Mouse (Mus musculus) kidney, adult 2 months (tissue): ENCODE measurements around the gene Olfr666.

Experiments
- CTCF ChIP-seq: fragments of 200-500 bp; conservative IDR thresholded peaks from 2 replicates; pipeline ENCODE4 v1.5.1; 2011; ENCODE audit warnings: low read depth, mild to moderate bottlenecking, control low read depth, low read length, moderate library complexity, mixed read lengths; ENCODE audit not compliant: insufficient read depth, insufficient read length
- POLR2A ChIP-seq: fragments of 200-500 bp; IDR thresholded peaks from one replicate; pipeline ENCODE4 v1.6.1; 2011; ENCODE audit warnings: low read depth, low read length, control low read depth

DNA sequence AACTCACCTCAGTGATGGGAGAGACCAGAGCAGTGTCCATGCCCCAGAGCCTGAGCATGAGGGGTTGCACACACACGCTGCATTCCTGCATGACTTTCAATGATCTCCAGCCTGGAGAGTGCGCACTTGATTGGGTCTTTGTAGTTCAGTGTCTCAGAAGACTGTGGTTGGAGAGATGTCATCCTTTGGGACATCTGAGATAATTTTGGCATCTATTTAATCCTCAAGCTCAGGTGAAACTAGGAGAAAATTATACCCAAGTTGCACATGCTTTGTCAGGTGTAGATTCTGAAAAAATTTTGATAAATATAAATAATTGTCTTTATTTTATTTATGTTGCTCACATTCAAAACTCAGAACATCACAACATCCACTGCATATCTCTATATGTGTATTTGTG, at the start of gene Olfr666:
- TF ChIP-seq CTCF (no peak), POLR2A (no peak)
